Mouse (Mus musculus): ENCODE data around the gene Celf5. TPM values are rescaled to one million over a fixed set of nuclear protein-coding genes. Genes with fewer than 3 reads are reported as not detected.

Celf5 gene
- polyA plus RNA-seq, 1 experiment from 2014 or later, result 1.3 TPM

GRCm38 (mm10) chr10:81466881-81467280 lies 15.6 kb downstream of the Celf5 start:
- Histone ChIP-seq H3K4me1 (peaks cover 20% of the 10 kb centered on the region), H3K9ac (no peak overlapping the region), H3K4me3 (no peak overlapping the region), H3K27me3 (peaks cover 98% of the 10 kb centered on the region), H3K36me3 (no peaks in the 10 kb centered on the region), H3K9me3 (no peaks in the 10 kb centered on the region), H3K27ac (no peak overlapping the region), H3K4me2 (no peak overlapping the region)
- WGBS, result 54% methylated on average over 14 of the region's 14 CpGs
- no peak for ATAC-seq (ENCODE audit: insufficient number of reproducible peaks, low FRiP score, low TSS enrichment, low read depth)

GRCm38 (mm10) chr10:81466066-81466465 lies 16.4 kb downstream of the Celf5 start:
- Histone ChIP-seq H3K4me3 (no peak overlapping the region), H3K27ac (no peak overlapping the region), H3K4me2 (no peak overlapping the region), H3K4me1 (peaks cover 24% of the 10 kb centered on the region), H3K9me3 (no peaks in the 10 kb centered on the region), H3K27me3 (peaks cover 98% of the 10 kb centered on the region), H3K36me3 (no peaks in the 10 kb centered on the region), H3K9ac (no peak overlapping the region)
- ATAC-seq (ENCODE audit: insufficient number of reproducible peaks, low FRiP score, low TSS enrichment, low read depth), result no peak
- WGBS, result 87% methylated on average over 2 of the region's 2 CpGs

- Histone ChIP-seq H3K4me3 (no peak overlapping the region), H3K36me3 (no peaks in the 10 kb centered on the region), H3K27ac (no peak overlapping the region), H3K27me3 (peaks cover 99% of the 10 kb centered on the region), H3K4me1 (peaks cover 24% of the 10 kb centered on the region), H3K4me2 (no peak overlapping the region), H3K9ac (no peak overlapping the region), H3K9me3 (no peaks in the 10 kb centered on the region)
- no peak for ATAC-seq (ENCODE audit: insufficient number of reproducible peaks, low FRiP score, low TSS enrichment, low read depth)
- WGBS, result 1% methylated on average over 5 of the region's 5 CpGs
Observed at GRCm38 (mm10) chr10:81465265-81465645, 17.3 kb downstream of the Celf5 start.

- Histone ChIP-seq H3K9me3 (no peaks in the 10 kb centered on the region), H3K36me3 (no peaks in the 10 kb centered on the region), H3K4me3 (peak overlapping the region; percentile 26), H3K4me2 (peak overlapping the region; percentile 47), H3K9ac (no peak overlapping the region), H3K27ac (no peak overlapping the region), H3K4me1 (peaks cover 24% of the 10 kb centered on the region), H3K27me3 (peaks cover 100% of the 10 kb centered on the region)
- 2% methylated on average over 33 of the region's 33 CpGs for WGBS
- ATAC-seq (ENCODE audit: insufficient number of reproducible peaks, low FRiP score, low TSS enrichment, low read depth), result peak; percentile 43
Observed at GRCm38 (mm10) chr10:81464405-81465264, 17.9 kb downstream of the Celf5 start.

GRCm38 (mm10) chr10:81463531-81463930 lies 19.0 kb downstream of the Celf5 start:
- no peak for ATAC-seq (ENCODE audit: insufficient number of reproducible peaks, low FRiP score, low TSS enrichment, low read depth)
- Histone ChIP-seq H3K9ac (no peak overlapping the region), H3K36me3 (no peaks in the 10 kb centered on the region), H3K4me2 (no peak overlapping the region), H3K9me3 (no peaks in the 10 kb centered on the region), H3K27ac (no peak overlapping the region), H3K4me3 (no peak overlapping the region), H3K27me3 (peaks cover 100% of the 10 kb centered on the region), H3K4me1 (peaks cover 24% of the 10 kb centered on the region)
- WGBS, result 70% methylated on average over 4 of the region's 4 CpGs

GRCm38 (mm10) chr10:81462917-81463316 lies 19.6 kb downstream of the Celf5 start:
- ATAC-seq (ENCODE audit: insufficient number of reproducible peaks, low FRiP score, low TSS enrichment, low read depth), result no peak
- Histone ChIP-seq H3K4me3 (no peak overlapping the region), H3K36me3 (no peaks in the 10 kb centered on the region), H3K27ac (no peak overlapping the region), H3K4me1 (peaks cover 24% of the 10 kb centered on the region), H3K27me3 (peaks cover 100% of the 10 kb centered on the region), H3K9me3 (no peaks in the 10 kb centered on the region), H3K9ac (no peak overlapping the region), H3K4me2 (no peak overlapping the region)
- 68% methylated on average over 7 of the region's 7 CpGs for WGBS

- peaks cover 100% of the 10 kb centered on the region for H3K27me3 ChIP-seq
- no peak overlapping the region for H3K4me3 ChIP-seq
- no peak for ATAC-seq (ENCODE audit: insufficient number of reproducible peaks, low FRiP score, low TSS enrichment, low read depth)
- H3K4me1 ChIP-seq, result peaks cover 24% of the 10 kb centered on the region
- 33% methylated on average over 7 of the region's 7 CpGs for WGBS
- H3K4me2 ChIP-seq, result no peak overlapping the region
- no peaks in the 10 kb centered on the region for H3K36me3 ChIP-seq
- H3K9ac ChIP-seq, result no peak overlapping the region
- H3K27ac ChIP-seq, result no peak overlapping the region
- no peaks in the 10 kb centered on the region for H3K9me3 ChIP-seq
Observed at GRCm38 (mm10) chr10:81462415-81462804, 20.1 kb downstream of the Celf5 start.

- H3K9ac ChIP-seq, result no peak overlapping the region
- peaks cover 100% of the 10 kb centered on the region for H3K27me3 ChIP-seq
- H3K4me1 ChIP-seq, result peaks cover 24% of the 10 kb centered on the region
- ATAC-seq (ENCODE audit: insufficient number of reproducible peaks, low FRiP score, low TSS enrichment, low read depth), result no peak
- H3K4me3 ChIP-seq, result no peak overlapping the region
- no peak overlapping the region for H3K4me2 ChIP-seq
- H3K9me3 ChIP-seq, result no peaks in the 10 kb centered on the region
- WGBS, result 5% methylated on average over 16 of the region's 16 CpGs
- H3K36me3 ChIP-seq, result no peaks in the 10 kb centered on the region
- no peak overlapping the region for H3K27ac ChIP-seq
Observed at GRCm38 (mm10) chr10:81461673-81462414, 20.7 kb downstream of the Celf5 start.

- Histone ChIP-seq H3K4me2 (no peak overlapping the region), H3K9me3 (no peaks in the 10 kb centered on the region), H3K36me3 (no peaks in the 10 kb centered on the region), H3K27ac (no peak overlapping the region), H3K4me1 (peaks cover 24% of the 10 kb centered on the region), H3K9ac (no peak overlapping the region), H3K27me3 (peaks cover 100% of the 10 kb centered on the region), H3K4me3 (no peak overlapping the region)
- ATAC-seq (ENCODE audit: insufficient number of reproducible peaks, low FRiP score, low TSS enrichment, low read depth), result no peak
- 36% methylated on average over 11 of the region's 11 CpGs for WGBS
Observed at GRCm38 (mm10) chr10:81460951-81461350, 21.6 kb downstream of the Celf5 start.

GRCm38 (mm10) chr10:81460471-81460870 lies 22.0 kb downstream of the Celf5 start:
- WGBS, result 22% methylated on average over 20 of the region's 20 CpGs
- Histone ChIP-seq H3K4me2 (no peak overlapping the region), H3K9me3 (no peaks in the 10 kb centered on the region), H3K9ac (no peak overlapping the region), H3K27me3 (peaks cover 100% of the 10 kb centered on the region), H3K27ac (no peak overlapping the region), H3K4me3 (no peak overlapping the region), H3K4me1 (peaks cover 23% of the 10 kb centered on the region), H3K36me3 (no peaks in the 10 kb centered on the region)
- ATAC-seq (ENCODE audit: insufficient number of reproducible peaks, low FRiP score, low TSS enrichment, low read depth), result no peak

GRCm38 (mm10) chr10:81459399-81459798 lies 23.1 kb downstream of the Celf5 start:
- Histone ChIP-seq H3K27ac (no peak overlapping the region), H3K9ac (no peak overlapping the region), H3K4me1 (peaks cover 13% of the 10 kb centered on the region), H3K4me3 (no peak overlapping the region), H3K9me3 (no peaks in the 10 kb centered on the region), H3K4me2 (no peak overlapping the region), H3K27me3 (peaks cover 100% of the 10 kb centered on the region), H3K36me3 (no peaks in the 10 kb centered on the region)
- ATAC-seq (ENCODE audit: insufficient number of reproducible peaks, low FRiP score, low TSS enrichment, low read depth), result no peak
- WGBS, result 50% methylated on average over 21 of the region's 21 CpGs

GRCm38 (mm10) chr10:81458267-81458666 lies 24.2 kb downstream of the Celf5 start:
- Histone ChIP-seq H3K4me3 (no peak overlapping the region), H3K27ac (no peak overlapping the region), H3K9me3 (no peaks in the 10 kb centered on the region), H3K4me1 (peaks cover 8% of the 10 kb centered on the region), H3K27me3 (peaks cover 99% of the 10 kb centered on the region), H3K4me2 (no peak overlapping the region), H3K36me3 (no peaks in the 10 kb centered on the region), H3K9ac (no peak overlapping the region)
- ATAC-seq (ENCODE audit: insufficient number of reproducible peaks, low FRiP score, low TSS enrichment, low read depth), result no peak
- 76% methylated on average over 6 of the region's 6 CpGs for WGBS
